Mouse (Mus musculus): ENCODE results near the gene Vav2. TPM values are rescaled to one million over a fixed set of nuclear protein-coding genes. Genes with fewer than 3 reads are reported as not detected.

Vav2 gene
- total and polyA plus RNA-seq, 3 experiments = 3.5 to 7.2 (median 6.9) TPM

DNA sequence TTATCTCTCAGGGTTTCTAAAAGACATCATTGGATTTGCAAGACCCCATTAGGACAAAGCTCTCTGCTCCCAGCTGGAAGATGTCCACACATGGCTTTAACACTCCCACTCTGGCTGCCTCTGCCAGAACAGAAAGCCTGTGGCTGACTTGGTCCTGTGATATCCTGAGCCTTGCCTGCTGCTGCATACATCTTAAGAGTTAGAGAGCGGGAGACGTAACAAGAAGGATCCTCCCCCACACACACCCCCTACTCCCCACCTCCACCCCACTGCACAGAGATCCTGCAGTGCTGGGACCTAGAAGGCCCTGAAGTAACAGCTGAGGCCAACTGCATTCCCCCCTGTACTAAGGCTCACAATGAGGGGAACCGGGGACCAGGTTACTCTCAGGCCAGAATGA lies 114.3 kb downstream of the Vav2 start:
- no peak overlapping the region for H3K4me3 ChIP-seq (ENCODE audit: low read depth, low read length)
- H3K36me3 ChIP-seq (replicated peaks) = no peaks in the 10 kb centered on the region
- H3K4me1 ChIP-seq (ENCODE audit: insufficient read depth, low read depth, low read length) = peaks cover 6% of the 10 kb centered on the region
- no peaks in the 10 kb centered on the region for H3K27me3 ChIP-seq (ENCODE audit: insufficient read depth, low read length)
- DNase-seq (ENCODE audit: low spot score) (no peak), ATAC-seq (ENCODE audit: extremely low read depth, insufficient number of reproducible peaks, low FRiP score, poor library complexity, severe bottlenecking) (no peak)
- TF ChIP-seq GATA2 (IDR thresholded peaks at IDR 0.05; ENCODE audit: borderline replicate concordance, low read depth, low read length) (no peak), TAL1 (conservative IDR thresholded peaks at IDR 0.05; ENCODE audit: low read depth, low read length) (no peak), GATA1 (IDR thresholded peaks at IDR 0.05; ENCODE audit: borderline replicate concordance, low read length) (no peak), POLR2AphosphoS5 (IDR thresholded peaks at IDR 0.05; ENCODE audit: insufficient replicate concordance, low read depth, low read length) (no peak), CTCF (IDR thresholded peaks at IDR 0.05; ENCODE audit: low read depth, low read length) (no peak)
- H3K9me3 ChIP-seq (replicated peaks) = no peaks in the 10 kb centered on the region

DNA sequence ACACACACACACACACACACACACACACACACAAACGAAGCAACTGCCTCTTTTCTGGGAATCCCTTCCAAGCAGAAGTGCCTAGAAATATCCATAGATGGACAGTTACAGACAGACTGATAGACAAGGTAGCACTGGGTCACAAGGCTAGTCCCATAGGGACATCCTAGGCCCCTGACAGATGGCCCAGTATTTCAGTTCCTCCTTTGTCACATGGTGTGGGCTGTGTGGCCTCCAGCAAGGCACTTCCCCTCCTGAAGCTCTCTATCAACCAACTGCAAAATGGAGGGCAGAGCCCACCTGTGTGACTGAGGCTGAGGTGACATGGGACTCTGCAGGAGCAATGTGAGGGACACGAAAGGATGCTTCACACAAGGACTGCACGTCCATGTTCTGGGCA lies 115.2 kb downstream of the Vav2 start:
- H3K36me3 ChIP-seq (replicated peaks) = no peaks in the 10 kb centered on the region
- H3K4me3 ChIP-seq (ENCODE audit: low read depth, low read length) = no peak overlapping the region
- H3K4me1 ChIP-seq (ENCODE audit: insufficient read depth, low read depth, low read length) = peaks cover 6% of the 10 kb centered on the region
- no peaks in the 10 kb centered on the region; the same call in 1 of the 2 replicates for H3K27me3 ChIP-seq (ENCODE audit: insufficient read depth, low read length)
- TF ChIP-seq CTCF (IDR thresholded peaks at IDR 0.05; ENCODE audit: low read depth, low read length) (no peak), GATA1 (IDR thresholded peaks at IDR 0.05; ENCODE audit: borderline replicate concordance, low read length) (no peak), GATA2 (IDR thresholded peaks at IDR 0.05; ENCODE audit: borderline replicate concordance, low read depth, low read length) (no peak), POLR2AphosphoS5 (IDR thresholded peaks at IDR 0.05; ENCODE audit: insufficient replicate concordance, low read depth, low read length) (no peak), TAL1 (conservative IDR thresholded peaks at IDR 0.05; ENCODE audit: low read depth, low read length) (no peak)
- ATAC-seq (ENCODE audit: extremely low read depth, insufficient number of reproducible peaks, low FRiP score, poor library complexity, severe bottlenecking) (no peak), DNase-seq (ENCODE audit: low spot score) (no peak)
- H3K9me3 ChIP-seq (replicated peaks) = no peaks in the 10 kb centered on the region

DNA sequence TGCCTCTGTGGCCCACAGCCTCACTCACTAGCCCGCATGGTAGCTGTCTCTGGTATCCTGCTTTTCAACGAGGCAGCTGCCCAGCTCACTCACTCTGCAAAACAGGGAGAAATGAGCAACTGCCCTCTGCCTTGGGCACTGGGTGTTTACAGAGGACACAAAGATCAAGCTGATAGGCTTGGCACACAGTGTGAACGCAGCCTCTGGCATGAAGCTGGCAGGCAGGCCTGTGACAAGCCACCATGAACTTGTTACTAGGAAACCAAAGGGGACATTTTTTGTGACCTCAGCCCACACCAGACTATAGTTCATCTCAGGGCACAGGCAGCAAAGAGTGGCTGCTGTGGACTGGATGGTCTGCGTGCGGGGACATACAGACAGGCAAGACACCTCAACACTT lies 115.9 kb downstream of the Vav2 start:
- DNase-seq (ENCODE audit: low spot score) (no peak), ATAC-seq (ENCODE audit: extremely low read depth, insufficient number of reproducible peaks, low FRiP score, poor library complexity, severe bottlenecking) (no peak)
- Histone ChIP-seq H3K4me3 (ENCODE audit: low read depth, low read length) (no peak overlapping the region), H3K27me3 (ENCODE audit: insufficient read depth, low read length) (no peaks in the 10 kb centered on the region; the same call in 1 of the 2 replicates), H3K4me1 (ENCODE audit: insufficient read depth, low read depth, low read length) (peaks cover 6% of the 10 kb centered on the region), H3K9me3 (replicated peaks) (no peaks in the 10 kb centered on the region), H3K36me3 (replicated peaks) (no peaks in the 10 kb centered on the region)
- TF ChIP-seq GATA1 (IDR thresholded peaks at IDR 0.05; ENCODE audit: borderline replicate concordance, low read length) (no peak), POLR2AphosphoS5 (IDR thresholded peaks at IDR 0.05; ENCODE audit: insufficient replicate concordance, low read depth, low read length) (no peak), GATA2 (IDR thresholded peaks at IDR 0.05; ENCODE audit: borderline replicate concordance, low read depth, low read length) (no peak), TAL1 (conservative IDR thresholded peaks at IDR 0.05; ENCODE audit: low read depth, low read length) (no peak)

DNA sequence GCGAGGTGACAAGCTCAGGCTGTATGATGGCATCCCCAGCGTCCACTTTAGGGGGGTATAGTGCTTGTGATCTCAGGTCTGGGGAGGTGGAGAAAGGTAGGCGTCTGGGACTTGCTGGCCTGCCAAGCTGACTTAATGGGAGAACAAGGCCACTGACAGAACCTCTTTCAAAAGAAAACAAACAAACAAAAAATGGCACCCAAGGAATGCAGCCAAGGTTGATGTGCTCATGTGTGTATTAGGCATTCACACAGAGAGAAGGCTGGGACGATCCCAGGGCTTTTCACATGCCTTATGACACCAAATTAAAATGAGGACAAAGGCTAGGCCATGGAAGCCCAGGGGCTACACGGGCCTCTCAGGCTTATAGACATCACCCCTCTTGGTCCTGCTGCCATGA lies 116.6 kb downstream of the Vav2 start:
- peaks cover 6% of the 10 kb centered on the region for H3K4me1 ChIP-seq (ENCODE audit: insufficient read depth, low read depth, low read length)
- TF ChIP-seq GATA1 (IDR thresholded peaks at IDR 0.05; ENCODE audit: borderline replicate concordance, low read length) = no peak
- no peak for TF ChIP-seq POLR2AphosphoS5 (IDR thresholded peaks at IDR 0.05; ENCODE audit: insufficient replicate concordance, low read depth, low read length)
- no peak for TF ChIP-seq GATA2 (IDR thresholded peaks at IDR 0.05; ENCODE audit: borderline replicate concordance, low read depth, low read length)
- no peak for TF ChIP-seq CTCF (IDR thresholded peaks at IDR 0.05; ENCODE audit: low read depth, low read length)
- no peak for TF ChIP-seq TAL1 (conservative IDR thresholded peaks at IDR 0.05; ENCODE audit: low read depth, low read length)
- H3K4me3 ChIP-seq (ENCODE audit: low read depth, low read length) = no peak overlapping the region
- DNase-seq (ENCODE audit: low spot score) (no peak), ATAC-seq (ENCODE audit: extremely low read depth, insufficient number of reproducible peaks, low FRiP score, poor library complexity, severe bottlenecking) (no peak)
- H3K27me3 ChIP-seq (ENCODE audit: insufficient read depth, low read length) = no peaks in the 10 kb centered on the region; the same call in 1 of the 2 replicates
- H3K36me3 ChIP-seq (replicated peaks) = no peaks in the 10 kb centered on the region
- no peaks in the 10 kb centered on the region for H3K9me3 ChIP-seq (replicated peaks)

DNA sequence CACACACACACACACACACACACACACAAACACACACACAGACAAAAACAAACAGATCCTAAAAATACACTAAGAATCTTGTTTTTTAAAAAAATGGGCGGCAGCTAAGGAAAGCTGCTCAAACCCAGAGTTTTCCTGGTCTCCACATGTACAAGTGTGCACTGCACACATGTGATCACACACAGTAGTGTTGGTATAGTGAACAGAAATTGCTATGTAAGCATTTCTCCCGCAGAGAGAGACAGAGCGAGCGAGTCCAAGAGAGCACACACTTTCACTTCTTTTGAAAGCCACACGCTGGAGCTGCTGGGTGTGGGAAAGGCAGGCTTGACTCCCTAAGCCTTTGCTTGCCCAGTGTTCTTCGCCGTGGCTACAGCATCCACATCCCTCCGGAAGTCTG lies 120.2 kb downstream of the Vav2 start:
- peaks cover 2% of the 10 kb centered on the region; the same call in 1 of the 2 replicates for H3K4me1 ChIP-seq (ENCODE audit: insufficient read depth, low read depth, low read length)
- no peaks in the 10 kb centered on the region; the same call in 1 of the 2 replicates for H3K27me3 ChIP-seq (ENCODE audit: insufficient read depth, low read length)
- H3K4me3 ChIP-seq (ENCODE audit: low read depth, low read length) = no peak overlapping the region
- no peaks in the 10 kb centered on the region for H3K36me3 ChIP-seq (replicated peaks)
- H3K9me3 ChIP-seq (replicated peaks) = no peaks in the 10 kb centered on the region
- TF ChIP-seq GATA2 (IDR thresholded peaks at IDR 0.05; ENCODE audit: borderline replicate concordance, low read depth, low read length) (no peak), POLR2AphosphoS5 (IDR thresholded peaks at IDR 0.05; ENCODE audit: insufficient replicate concordance, low read depth, low read length) (no peak), CTCF (IDR thresholded peaks at IDR 0.05; ENCODE audit: low read depth, low read length) (no peak), GATA1 (IDR thresholded peaks at IDR 0.05; ENCODE audit: borderline replicate concordance, low read length) (no peak), TAL1 (conservative IDR thresholded peaks at IDR 0.05; ENCODE audit: low read depth, low read length) (no peak)
- no peak for ATAC-seq (ENCODE audit: extremely low read depth, insufficient number of reproducible peaks, low FRiP score, poor library complexity, severe bottlenecking)
- DNase-seq (ENCODE audit: low spot score) = no peak

DNA sequence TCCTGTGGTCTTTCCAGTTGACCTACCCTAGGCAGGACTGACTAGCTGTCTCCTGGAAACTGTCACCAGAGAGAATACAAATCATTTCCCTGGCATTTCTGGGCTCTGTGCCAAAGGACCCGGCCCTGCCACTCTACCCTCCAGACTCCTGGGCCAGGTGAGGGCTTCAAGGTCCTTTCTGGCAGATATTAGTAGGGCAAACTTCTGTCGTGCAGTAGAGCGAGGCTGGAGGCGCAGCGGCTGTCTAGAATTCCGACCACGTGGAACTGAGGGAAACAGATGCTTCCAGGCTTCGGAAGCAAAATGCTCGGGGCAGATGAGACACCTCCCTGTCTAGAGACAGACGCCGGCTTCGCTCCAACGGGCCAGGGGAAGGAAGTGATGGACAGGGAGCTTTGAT lies 122.1 kb downstream of the Vav2 start:
- no peak for DNase-seq (ENCODE audit: low spot score)
- no peak overlapping the region for H3K4me3 ChIP-seq (ENCODE audit: low read depth, low read length)
- H3K9me3 ChIP-seq (replicated peaks) = no peaks in the 10 kb centered on the region
- H3K27me3 ChIP-seq (ENCODE audit: insufficient read depth, low read length) = no peaks in the 10 kb centered on the region; the same call in 1 of the 2 replicates
- TF ChIP-seq TAL1 (conservative IDR thresholded peaks at IDR 0.05; ENCODE audit: low read depth, low read length) (no peak), GATA2 (IDR thresholded peaks at IDR 0.05; ENCODE audit: borderline replicate concordance, low read depth, low read length) (no peak), CTCF (IDR thresholded peaks at IDR 0.05; ENCODE audit: low read depth, low read length) (no peak), POLR2AphosphoS5 (IDR thresholded peaks at IDR 0.05; ENCODE audit: insufficient replicate concordance, low read depth, low read length) (no peak), GATA1 (IDR thresholded peaks at IDR 0.05; ENCODE audit: borderline replicate concordance, low read length) (no peak)
- no peaks in the 10 kb centered on the region for H3K4me1 ChIP-seq (ENCODE audit: insufficient read depth, low read depth, low read length)
- H3K36me3 ChIP-seq (replicated peaks) = no peaks in the 10 kb centered on the region
- no peak for ATAC-seq (ENCODE audit: extremely low read depth, insufficient number of reproducible peaks, low FRiP score, poor library complexity, severe bottlenecking)
